ENCODE assay signal across 17 mouse cellular contexts in the genomic region with DNA sequence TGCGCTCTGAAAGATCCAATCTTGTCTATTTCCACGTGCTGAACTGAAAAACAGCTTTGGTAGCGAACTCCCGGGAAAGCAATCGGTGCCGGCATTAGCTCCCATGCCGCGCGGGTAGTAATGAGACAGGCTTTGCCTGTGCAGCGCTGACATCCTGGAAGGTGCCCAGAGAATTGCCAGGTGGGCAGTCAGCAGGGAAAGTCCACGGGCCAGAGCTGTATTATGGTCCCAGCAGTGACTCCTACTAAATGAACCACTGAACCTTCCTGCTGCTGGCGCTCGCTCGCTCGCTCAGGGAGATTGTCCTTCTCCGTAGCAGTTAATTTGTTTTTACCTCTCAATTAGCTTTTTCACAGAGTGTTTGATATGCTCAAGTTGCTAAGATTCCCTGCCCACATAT.
DNase-seq lines count a peak whose midpoint lies in the region; ATAC-seq and TF ChIP-seq lines count a peak whose summit lies in the region.
"Had no signal": no experiment of that assay in that cellular context is flagged by ENCODE, and none has a peak within 500 bp of the region (broad histone marks: within the 10 kb centered on the region; RNA-seq: fewer than 3 reads in every experiment).

No protein-coding gene starts in this region.

- TF ChIP-seq POLR2A in brain, embryonic 14.5 days (IDR thresholded peaks at IDR 0.05; ENCODE audit: borderline replicate concordance, extremely low read depth, insufficient read depth, insufficient read length, poor library complexity, severe bottlenecking) = no peak

- no peaks in the 10 kb centered on the region for H3K9me3 ChIP-seq in hindbrain, embryonic 13.5 days
- H3K9me3 ChIP-seq in hindbrain, embryonic 12.5 days (replicated peaks) = no peaks in the 10 kb centered on the region
- H3K9me3 ChIP-seq in midbrain, embryonic 15.5 days = no peaks in the 10 kb centered on the region
- H3K9me3 ChIP-seq: embryonic facial prominence, embryonic 13.5 days; stomach, embryonic 15.5 days had no signal

- TF ChIP-seq CTCF in brain, embryonic 14.5 days (IDR thresholded peaks at IDR 0.05; ENCODE audit: borderline replicate concordance, extremely low read depth, insufficient read depth, insufficient read length) = no peak

- peak; percentile 30 for DNase-seq in brain, embryonic 14.5 days (ENCODE audit: low read depth)
- DNase-seq in cerebellum, adult 9-10 months = peak; percentile 87
- no peak for DNase-seq in right cerebral cortex, adult 2 months (ENCODE audit: low spot score in 2 of 2)
- DNase-seq in thymus, adult 18-20 months = no peak
- no peak for DNase-seq in testis, postnatal 10 days (ENCODE audit: low spot score)
- DNase-seq: adrenal gland, adult 2 months; gastrocnemius, postnatal 14 days; kidney, postnatal 4 days; lung, adult 18-20 months; spleen, adult 18-20 months; thymus, postnatal 25 days had no signal

- ATAC-seq in hindbrain, embryonic 13.5 days (ENCODE audit: low FRiP score) = no peak
- no peak for ATAC-seq in hindbrain, embryonic 12.5 days (ENCODE audit: low FRiP score)
- no peak; the same call in 1 of the 2 replicates for ATAC-seq in midbrain, embryonic 15.5 days (replicated peaks)
- ATAC-seq: inflammation-experienced regulatory T-cells, adult 6 months had no signal

- no peak overlapping the region for H3K4me3 ChIP-seq in hindbrain, embryonic 13.5 days
- H3K4me3 ChIP-seq in hindbrain, embryonic 12.5 days = no peak overlapping the region
- no peak overlapping the region for H3K4me3 ChIP-seq in midbrain, embryonic 15.5 days
- H3K4me3 ChIP-seq: embryonic facial prominence, embryonic 13.5 days; stomach, embryonic 15.5 days had no signal

- no peaks in the 10 kb centered on the region for H3K36me3 ChIP-seq in hindbrain, embryonic 13.5 days
- no peaks in the 10 kb centered on the region for H3K36me3 ChIP-seq in hindbrain, embryonic 12.5 days
- H3K36me3 ChIP-seq in midbrain, embryonic 15.5 days (replicated peaks) = no peaks in the 10 kb centered on the region
- H3K36me3 ChIP-seq: embryonic facial prominence, embryonic 13.5 days; stomach, embryonic 15.5 days had no signal

- peak overlapping the region; percentile 39 for H3K4me2 ChIP-seq in hindbrain, embryonic 13.5 days
- no peak overlapping the region for H3K4me2 ChIP-seq in hindbrain, embryonic 12.5 days (replicated peaks)
- peak overlapping the region; percentile 21; the same call in 1 of the 2 replicates for H3K4me2 ChIP-seq in midbrain, embryonic 15.5 days
- H3K4me2 ChIP-seq: embryonic facial prominence, embryonic 13.5 days; stomach, embryonic 15.5 days had no signal

- 0 out of 2 replicates have a peak, but pooled peaks cover 6% of the 10 kb centered on the region for H3K27me3 ChIP-seq in hindbrain, embryonic 13.5 days
- peaks cover 5% of the 10 kb centered on the region; the same call in 1 of the 2 replicates for H3K27me3 ChIP-seq in hindbrain, embryonic 12.5 days
- H3K27me3 ChIP-seq in midbrain, embryonic 15.5 days (replicated peaks) = 0 out of 2 replicates have a peak, but pooled peaks cover 3% of the 10 kb centered on the region
- H3K27me3 ChIP-seq: stomach, embryonic 15.5 days had no signal

- no peak overlapping the region for H3K27ac ChIP-seq in hindbrain, embryonic 13.5 days
- H3K27ac ChIP-seq in hindbrain, embryonic 12.5 days = no peak overlapping the region
- no peak overlapping the region for H3K27ac ChIP-seq in midbrain, embryonic 15.5 days
- H3K27ac ChIP-seq: embryonic facial prominence, embryonic 13.5 days; stomach, embryonic 15.5 days had no signal

- H3K9ac ChIP-seq in hindbrain, embryonic 13.5 days = no peak overlapping the region
- H3K9ac ChIP-seq in hindbrain, embryonic 12.5 days = no peak overlapping the region
- H3K9ac ChIP-seq in midbrain, embryonic 15.5 days = no peak overlapping the region
- H3K9ac ChIP-seq: embryonic facial prominence, embryonic 13.5 days; stomach, embryonic 15.5 days had no signal

- 60% methylated on average over 16 of the region's 16 CpGs for WGBS in hindbrain, embryonic 13.5 days
- WGBS in hindbrain, embryonic 12.5 days = 67% methylated on average over 16 of the region's 16 CpGs
- WGBS in midbrain, embryonic 15.5 days = 63% methylated on average over 16 of the region's 16 CpGs

- peaks cover 9% of the 10 kb centered on the region; the same call in 1 of the 2 replicates for H3K4me1 ChIP-seq in hindbrain, embryonic 13.5 days (replicated peaks)
- H3K4me1 ChIP-seq in hindbrain, embryonic 12.5 days = peaks cover 6% of the 10 kb centered on the region
- no peaks in the 10 kb centered on the region for H3K4me1 ChIP-seq in midbrain, embryonic 15.5 days
- H3K4me1 ChIP-seq: embryonic facial prominence, embryonic 13.5 days; stomach, embryonic 15.5 days had no signal

Comparison
In these comparisons a context has a peak if more than half of its experiments do, and no peak if none do; other contexts are left out.
1. DNase-seq: peak in brain, embryonic 14.5 days (single experiment) and cerebellum, adult 9-10 months (single experiment); none in right cerebral cortex, adult 2 months (0 of 2), thymus, adult 18-20 months (0 of 2) and testis, postnatal 10 days (single experiment).